Mouse (Mus musculus): Measurements from ENCODE around the gene Vcan.

The Vcan gene

DNA sequence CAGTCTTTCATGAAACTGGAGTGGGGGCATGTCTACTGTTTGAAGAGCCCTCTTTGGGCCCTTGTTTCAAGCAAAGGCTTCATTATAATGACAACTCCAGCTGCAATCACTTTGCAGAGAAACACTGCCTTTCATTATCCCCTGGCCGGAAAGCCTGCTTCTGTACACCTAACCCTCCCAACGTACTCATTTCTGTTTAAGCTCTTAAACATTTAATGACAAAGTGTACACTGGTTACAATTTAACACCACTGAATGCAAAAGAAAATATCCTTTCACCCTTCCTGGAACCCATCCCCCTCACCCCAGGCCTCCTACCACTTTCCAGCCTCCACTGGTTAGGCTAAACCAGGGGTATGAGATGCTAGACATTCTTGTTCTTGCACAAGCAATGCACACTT lies 15.8 kb downstream of the Vcan start:
- no peak for DNase-seq (ENCODE audit: low read depth in 2 of 2, low spot score in 2 of 2)

DNA sequence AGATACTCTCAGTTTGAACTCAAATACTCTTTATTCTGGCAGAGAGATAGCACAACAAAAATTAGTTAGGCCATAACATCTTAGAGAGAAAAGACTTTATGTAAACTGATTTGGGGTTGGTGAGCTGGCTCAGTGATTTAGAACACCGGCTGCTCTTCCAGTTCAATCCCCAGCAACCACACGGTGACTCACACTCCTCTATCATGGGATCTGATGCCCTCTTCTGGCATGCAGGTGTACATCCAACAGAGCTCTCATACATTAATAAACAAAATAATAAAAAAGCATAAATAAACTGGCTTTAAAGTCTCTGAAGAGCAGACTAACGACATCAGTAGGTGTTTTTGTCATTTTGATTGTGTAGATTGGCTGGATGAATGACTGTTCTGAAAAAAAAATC lies 21.8 kb downstream of the Vcan start:
- DNase-seq (ENCODE audit: low read depth in 2 of 2, low spot score in 2 of 2), result no peak

DNA sequence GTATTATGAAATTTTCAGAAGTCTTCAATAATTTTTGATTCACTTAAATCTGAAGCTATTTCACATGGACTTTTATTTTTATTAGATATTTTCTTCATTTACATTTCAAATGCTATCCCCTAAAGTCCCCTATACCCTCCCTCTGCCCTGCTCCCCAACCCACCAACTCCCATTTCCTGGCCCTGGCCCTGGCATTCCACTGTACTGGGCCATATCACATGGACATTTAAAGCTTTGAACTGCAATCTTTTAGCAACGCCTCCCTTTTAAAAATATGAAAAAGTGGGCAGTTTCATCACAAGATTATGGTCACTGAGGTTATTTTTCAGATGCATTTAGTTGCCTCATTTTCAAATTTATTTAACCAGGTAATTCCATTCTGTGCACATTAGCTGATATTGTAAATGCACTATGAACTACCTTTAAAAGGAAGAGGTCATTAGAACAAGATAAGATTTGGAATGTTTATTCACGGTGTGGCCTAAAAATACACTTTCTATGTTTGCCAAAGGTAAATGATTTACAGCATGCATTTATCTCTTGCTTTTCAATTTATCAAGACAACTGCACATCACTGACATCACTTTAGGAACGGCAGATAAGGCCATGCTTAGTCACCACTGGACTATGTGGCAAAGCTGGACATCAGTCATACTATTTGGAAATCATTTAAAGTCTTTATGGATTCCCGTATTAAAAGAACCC lies 32.7 kb downstream of the Vcan start:
- no peak for DNase-seq (ENCODE audit: low read depth in 2 of 2, low spot score in 2 of 2)

DNA sequence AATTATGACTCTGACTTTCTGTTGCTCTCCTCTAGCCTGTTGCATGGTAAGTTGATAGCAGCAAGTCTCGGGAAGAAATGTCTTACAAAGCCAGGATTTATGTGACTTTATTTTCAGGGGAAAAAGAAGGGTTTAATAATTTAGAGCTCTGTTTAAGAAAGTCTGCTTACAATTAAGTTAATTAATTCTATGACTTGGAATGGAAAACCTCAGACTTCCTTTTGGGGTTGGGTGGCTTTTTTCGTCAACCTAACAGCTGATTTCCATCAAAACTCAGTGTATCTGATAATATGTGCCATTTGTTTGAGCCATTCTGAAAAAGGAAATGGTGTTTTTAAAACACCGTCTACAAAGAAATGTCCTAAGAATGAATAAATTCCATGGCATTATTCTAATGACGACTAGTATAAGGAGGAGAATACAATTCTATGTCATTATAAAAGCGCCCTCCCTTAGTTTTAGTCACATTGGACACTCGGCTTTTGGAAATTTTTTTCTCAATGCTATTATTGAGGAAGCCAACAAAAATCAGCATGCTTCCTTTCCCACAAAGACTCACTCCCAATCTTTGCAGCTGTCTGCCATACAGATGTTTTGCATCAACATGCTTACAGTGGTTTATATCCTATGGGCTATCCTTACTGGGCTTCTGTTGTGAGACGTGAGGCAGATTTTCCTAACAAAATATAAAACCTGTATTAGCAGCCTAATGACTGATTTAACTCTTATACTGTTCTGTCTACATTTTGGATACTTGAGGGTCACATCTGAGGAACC lies 34.0 kb downstream of the Vcan start:
- no peak for DNase-seq (ENCODE audit: low read depth in 2 of 2, low spot score in 2 of 2)

DNA sequence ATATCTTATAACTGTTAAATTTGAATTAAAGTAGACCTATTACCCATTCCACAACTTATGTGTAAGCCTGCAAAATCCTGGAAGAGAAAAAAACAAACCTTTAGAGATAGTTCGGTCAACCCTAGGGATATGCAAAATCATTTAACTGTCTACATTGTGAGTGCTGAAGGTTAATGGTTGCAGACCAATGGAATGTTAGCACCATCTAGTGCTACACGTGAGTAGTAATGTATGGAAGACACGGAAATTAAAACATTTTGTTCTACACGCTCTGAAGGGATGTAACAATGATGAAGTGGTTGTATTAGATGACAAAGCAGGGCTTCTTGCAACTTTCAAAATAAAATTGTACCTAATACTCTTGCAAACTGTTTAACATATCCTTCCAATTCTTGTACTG lies 39.9 kb downstream of the Vcan start:
- DNase-seq (ENCODE audit: low read depth in 2 of 2, low spot score in 2 of 2), result no peak

DNA sequence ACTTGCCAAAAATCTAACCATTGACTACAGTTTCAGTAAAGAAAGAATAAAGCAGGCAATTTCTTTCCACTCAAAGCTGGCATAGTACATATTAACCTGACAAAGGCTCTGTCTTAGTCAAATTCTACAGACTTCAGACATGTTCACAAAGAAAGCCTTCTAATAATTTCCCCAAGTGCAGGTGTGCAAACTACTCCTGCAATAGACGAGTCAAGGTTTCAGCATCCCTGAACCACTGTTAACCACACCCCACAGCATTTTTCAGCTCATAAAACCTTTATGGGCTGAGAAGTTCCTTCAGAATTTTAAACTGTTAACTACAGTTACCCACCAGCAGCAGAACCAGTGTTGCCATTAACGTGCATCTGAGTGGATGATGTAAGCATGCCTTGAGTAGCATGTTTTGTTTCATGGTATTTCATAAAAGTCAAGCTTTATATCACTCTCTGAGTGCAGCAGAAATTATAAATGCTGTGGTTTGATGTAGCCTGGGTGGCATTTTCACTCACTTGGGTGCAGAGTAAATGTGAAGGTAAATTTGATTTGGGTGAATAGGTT lies 42.2 kb downstream of the Vcan start:
- no peak for DNase-seq (ENCODE audit: low read depth in 2 of 2, low spot score in 2 of 2)

DNA sequence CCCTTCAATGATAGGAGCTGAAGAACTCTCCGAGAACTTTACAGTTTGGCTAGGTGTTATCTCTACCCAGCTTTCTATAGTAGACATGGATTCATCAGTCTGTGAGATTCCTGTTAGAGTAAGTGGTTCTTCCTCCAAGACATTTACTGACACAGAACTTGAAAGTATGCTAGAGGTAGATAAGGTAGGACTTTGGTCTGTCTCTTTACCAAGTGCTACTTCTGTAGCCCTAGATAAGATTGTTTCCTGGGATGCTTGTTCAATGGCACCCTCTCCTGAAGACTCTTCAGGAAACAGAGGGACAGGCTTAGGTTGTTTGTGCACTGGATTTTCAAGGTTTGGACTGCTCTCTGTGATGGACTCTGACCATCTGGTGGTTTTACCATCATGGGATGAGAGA lies 49.7 kb downstream of the Vcan start:
- no peak for DNase-seq (ENCODE audit: low read depth in 2 of 2, low spot score in 2 of 2)

DNA sequence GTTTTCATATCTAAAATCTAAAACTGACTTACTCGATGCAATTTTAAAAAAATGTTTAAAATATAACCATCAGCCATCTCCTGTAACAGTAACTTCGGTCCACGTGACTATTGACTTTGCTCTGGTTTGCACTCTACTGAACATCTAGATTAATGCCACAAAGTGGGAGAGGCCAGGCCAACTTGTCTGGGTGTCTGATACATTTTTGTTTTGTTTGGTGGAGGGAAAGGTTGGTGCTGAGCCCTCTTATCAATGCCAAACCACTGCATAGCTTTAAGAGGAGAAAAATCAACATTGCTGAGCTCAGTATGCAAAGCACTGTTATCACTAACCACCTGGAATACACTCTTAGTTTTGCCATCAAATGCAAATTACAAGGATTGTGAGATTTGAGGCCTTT lies 58.8 kb downstream of the Vcan start:
- DNase-seq (ENCODE audit: low read depth in 2 of 2, low spot score in 2 of 2), result no peak

DNA sequence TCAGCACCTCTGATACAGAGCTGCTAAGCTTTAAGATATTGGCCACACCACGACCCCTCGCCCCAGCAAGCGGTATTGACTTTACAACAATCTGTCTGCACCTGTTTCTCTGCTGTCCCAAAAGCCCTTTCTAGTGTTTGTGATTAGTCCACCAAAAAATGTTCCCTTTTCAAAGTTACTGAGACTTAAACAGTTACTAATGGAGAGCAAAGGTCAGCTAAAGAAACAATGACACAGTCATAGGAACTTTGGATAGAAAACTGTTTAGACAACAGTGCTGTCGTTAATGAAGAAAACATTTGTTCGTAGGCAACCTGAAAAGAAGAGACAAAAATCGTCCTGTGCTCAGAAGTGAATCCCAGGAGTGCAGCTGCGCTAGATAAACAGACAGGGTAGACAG lies 60.1 kb downstream of the Vcan start:
- DNase-seq (ENCODE audit: low read depth in 2 of 2, low spot score in 2 of 2), result no peak

DNA sequence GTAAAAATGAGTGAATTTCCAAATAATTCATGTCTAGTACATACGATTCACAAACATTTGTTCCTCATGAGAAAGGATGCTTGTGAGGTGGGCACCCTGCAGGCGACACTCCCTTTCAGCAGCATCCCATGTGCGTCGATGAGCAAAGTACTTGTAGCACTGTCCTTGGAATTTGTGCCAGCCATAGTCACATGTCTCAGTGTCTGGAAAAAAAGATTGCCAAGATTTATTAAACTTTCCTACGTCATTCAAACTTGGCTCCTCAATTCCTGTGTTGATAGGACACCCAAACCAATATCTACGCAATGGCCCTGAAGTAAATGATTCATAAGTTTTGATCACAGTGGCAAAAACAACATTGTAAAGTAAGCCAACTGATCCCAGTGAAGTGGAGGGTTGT lies 62.6 kb downstream of the Vcan start:
- no peak for DNase-seq (ENCODE audit: low read depth in 2 of 2, low spot score in 2 of 2)

DNA sequence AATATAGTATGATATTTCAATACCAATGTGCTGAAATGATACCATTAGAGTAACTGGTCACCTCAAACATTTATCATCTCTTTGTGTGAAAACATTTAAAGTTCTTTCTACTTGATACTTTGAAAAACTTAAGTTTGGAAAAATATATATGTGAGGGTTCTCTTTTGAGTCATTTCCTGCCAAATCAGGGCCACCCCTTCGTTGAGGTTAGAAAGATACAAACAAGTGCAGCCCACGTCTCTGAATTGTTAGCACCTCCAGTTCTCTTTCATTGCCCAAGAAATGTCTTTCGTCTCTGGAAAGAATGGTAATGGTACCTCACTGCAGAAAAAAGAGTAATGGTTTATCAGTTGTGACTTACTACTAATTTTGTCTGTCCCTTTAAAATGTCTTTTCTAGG lies 71.8 kb downstream of the Vcan start:
- DNase-seq (ENCODE audit: low read depth in 2 of 2, low spot score in 2 of 2), result no peak

DNA sequence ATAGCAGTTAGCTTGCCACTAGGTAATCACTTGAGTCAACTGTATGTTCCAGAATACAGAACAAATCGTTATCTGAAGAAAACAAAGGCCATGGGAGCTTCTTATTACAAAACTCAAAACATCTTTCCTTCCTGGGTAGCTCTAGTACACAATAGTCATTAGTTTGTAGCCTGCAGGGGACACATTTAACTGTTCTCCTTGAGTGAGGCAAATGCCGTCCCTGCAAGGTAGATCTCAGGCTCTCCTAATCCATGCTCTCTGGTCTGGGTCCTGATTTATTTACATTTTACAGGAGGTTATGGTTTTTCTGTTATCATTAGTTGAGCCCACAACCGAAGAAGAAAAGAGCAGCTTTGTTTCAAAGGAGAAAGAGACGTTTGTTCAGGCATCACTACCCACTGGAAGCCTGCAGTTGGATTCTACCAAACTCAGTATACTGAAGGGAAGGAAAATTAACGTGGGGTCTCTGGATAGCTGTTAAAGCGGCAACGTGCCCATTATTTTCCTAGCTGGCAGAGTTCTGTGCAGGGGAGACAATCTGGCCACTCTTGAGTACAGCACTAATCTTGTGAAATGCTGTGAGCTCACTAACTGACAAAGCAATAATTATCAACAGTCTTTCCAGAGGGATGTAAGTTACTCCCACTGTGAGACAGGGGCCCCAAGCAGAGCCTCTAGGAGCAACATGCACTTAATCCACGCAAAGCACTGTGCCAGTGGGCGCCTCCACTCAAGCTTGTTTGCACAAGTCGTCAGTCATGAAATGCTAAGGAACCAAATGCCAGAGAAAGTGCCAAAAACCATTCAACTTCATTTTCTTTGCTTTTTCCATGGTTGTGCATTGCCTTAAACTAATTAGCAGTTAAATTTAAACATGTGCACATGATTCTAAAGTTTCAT lies 73.1 kb downstream of the Vcan start:
- DNase-seq (ENCODE audit: low read depth in 2 of 2, low spot score in 2 of 2), result no peak

DNA sequence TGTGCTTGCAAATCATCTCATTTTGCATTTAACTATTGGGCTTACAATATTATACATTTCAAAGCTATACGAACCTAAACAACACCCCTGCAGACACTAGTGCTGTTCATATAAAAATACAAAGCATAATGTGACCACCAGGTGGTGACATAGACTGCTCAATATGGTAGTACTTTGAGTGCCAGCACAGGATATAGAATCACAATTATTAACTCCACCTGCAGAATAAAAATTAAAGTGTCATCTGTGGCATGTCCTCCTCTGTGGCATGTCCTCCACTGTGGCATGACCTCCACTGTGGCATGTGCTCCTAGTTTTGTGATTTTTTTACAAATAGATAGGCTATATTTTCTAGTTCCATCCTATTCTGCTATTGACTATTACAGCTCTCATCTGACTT lies 74.2 kb downstream of the Vcan start:
- no peak for DNase-seq (ENCODE audit: low read depth in 2 of 2, low spot score in 2 of 2)

DNA sequence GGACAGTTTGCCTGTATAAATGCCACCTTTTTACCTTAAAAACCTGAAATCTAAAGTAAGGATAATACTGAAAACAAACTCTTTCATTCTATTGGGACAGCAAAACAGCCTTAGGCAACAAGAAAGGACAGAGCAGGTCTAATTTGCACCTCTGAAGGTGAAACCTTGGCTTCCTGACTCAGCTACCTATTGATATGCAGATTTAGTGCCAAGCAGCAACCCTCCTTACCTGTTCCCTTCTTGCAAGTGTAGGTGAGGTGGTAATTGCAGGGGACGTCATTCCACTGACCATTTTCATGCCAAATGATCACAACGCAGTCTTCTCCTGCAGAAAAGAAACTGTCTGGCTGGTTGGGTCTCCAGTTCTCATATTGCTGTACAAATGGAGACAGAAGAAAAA lies 80.6 kb downstream of the Vcan start:
- no peak for DNase-seq (ENCODE audit: low read depth in 2 of 2, low spot score in 2 of 2)

DNA sequence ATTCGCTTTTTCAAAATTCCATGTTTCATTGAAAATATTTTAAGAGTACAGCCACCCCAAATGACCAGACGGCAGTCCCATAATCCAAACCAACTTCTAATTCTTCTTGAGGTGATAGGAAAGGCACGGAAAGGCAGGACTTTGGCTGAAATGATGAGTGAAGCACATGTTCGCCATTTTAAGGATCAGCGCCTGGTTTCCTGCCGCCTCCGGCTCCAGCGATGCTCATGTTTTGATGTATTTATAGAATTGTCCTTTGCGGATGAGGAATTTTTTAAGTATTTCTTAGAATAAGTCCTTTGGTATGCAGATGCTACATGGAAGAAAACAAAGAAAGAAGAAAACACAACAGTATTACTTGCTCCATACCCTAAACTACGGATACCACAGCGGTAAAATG lies 85.3 kb downstream of the Vcan start:
- DNase-seq (ENCODE audit: low read depth in 2 of 2, low spot score in 2 of 2), result no peak

DNA sequence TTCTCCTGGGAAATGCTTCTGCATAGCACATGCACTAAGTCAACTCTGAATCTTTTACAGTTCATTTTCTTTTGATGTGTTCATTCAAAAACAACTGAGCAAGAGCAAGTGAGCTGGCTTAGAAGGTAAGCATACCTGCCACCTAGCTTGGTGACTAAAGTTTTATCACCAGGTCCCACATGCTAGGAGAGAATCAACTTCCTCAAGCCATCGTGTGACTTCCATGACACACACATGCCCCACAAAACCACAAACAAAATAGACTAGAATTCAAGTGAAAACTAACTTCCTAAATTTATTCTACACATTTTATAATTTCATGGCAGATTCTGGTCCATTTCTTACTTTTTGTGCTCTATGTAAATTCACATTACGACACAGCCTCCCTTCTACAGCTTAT lies 89.0 kb downstream of the Vcan start:
- DNase-seq (ENCODE audit: low read depth in 2 of 2, low spot score in 2 of 2), result no peak

DNA sequence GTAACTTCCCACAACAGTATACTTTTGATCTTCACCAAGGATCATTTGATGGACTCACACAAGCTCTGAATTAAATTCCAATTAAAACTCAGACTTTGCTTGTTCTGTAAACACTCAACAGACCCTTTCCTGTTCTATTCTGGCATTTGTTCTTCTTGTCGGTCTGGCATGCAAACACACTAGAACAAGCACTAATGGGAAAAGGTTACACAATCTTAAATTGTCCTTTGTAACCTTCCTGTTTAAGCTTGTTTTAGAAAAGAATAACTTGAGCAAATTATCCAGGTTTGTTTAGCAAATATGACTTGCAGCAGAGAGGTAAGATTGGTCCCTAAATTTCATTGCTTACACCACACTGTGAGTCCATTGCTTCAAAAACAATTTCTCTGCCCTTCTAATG lies 89.5 kb downstream of the Vcan start:
- no peak for DNase-seq (ENCODE audit: low read depth in 2 of 2, low spot score in 2 of 2)

DNA sequence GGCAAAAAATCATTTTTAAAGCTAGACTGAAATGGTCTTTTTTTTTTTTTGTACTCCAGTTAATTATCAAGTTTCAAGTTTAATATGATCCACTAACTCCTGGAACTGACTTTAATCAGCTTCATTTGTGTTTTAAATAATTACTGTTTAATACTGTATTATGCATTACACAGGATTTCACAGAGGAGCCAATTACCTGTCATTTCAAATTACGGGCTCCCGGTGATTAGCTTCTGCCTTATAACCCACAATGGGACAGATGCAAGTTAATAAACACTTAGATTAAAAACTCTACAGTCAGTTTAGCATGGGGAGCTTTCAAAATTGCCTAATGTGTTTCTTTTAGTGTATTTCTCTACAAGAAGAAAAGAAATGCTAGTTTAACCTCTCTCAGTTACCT lies 96.7 kb downstream of the Vcan start:
- no peak for DNase-seq (ENCODE audit: low read depth in 2 of 2, low spot score in 2 of 2)

DNA sequence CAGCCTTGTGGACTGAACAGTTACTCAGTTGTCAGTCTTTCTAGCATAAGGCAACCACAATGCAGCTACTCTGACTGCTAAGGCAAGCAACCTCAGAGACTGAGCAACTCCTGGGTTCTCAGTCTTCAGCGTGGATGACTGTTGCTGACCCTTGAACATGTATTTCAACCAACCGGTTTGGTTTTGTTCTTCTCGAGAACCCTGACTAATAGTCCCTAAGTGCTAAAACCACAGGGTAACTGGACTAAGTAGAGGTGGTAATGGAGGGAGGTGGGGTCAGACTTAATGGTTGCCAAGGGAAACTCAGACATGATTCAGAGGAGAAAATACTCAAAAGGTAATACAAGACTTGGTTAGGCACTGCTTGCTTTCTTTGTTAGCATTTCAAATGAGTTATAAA lies 105.3 kb downstream of the Vcan start:
- DNase-seq (ENCODE audit: low read depth in 2 of 2, low spot score in 2 of 2), result no peak

DNA sequence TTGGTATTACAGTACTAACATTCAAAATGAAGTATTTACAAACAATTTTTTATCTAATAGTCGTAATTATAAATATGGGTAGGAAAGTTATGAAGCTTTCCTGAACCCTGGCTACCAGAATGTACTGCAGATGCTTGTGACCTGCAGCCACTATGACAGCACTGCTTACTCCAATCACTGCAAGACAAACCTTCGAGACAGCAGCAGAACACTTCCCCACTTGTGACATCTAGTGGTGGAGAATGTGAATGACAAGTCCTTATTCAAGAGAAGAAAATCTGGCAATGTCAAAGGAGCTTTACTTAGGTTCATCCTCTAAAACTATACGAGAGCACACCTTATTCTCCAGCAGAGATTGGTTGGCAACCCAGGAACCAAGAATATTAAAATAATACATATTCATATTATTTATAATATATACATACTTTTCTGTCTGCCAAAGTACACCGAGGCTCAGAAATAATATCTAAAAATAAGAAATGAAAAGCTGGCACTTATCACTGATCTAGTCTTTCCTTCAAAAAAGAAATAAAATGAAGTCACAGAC lies 108.1 kb downstream of the Vcan start:
- no peak for DNase-seq (ENCODE audit: low read depth in 2 of 2, low spot score in 2 of 2)

DNA sequence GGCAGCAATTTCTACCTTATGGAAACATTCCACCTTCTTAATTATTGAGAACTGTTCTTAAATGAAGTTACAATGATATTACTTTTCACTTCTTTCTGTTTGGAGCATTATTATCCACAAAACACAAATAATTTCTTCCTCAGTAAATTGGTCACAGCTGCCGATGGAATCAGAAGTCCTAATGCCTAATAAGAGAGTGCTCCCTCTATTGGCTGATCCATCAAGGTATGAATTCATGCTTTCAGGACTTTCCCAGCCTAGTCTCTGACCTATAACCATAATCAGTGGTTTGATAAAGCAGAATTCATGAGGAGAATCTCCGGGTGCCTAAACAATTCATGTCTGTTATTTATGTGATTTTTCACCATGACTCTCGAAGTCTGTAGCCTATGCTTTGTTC lies 123.2 kb downstream of the Vcan start:
- DNase-seq (ENCODE audit: low read depth in 2 of 2, low spot score in 2 of 2), result no peak
